Mouse (Mus musculus) liver, embryonic 14.5 days (tissue): ENCODE data around the gene Cacng8. TPM values are rescaled to one million over a fixed set of nuclear protein-coding genes. Genes with fewer than 3 reads are reported as not detected.

ENCODE experiments used
- ATAC-seq: fragments of 200-750 bp; cut with Nextera tagmentation; 2 replicates; pipeline ENCODE4 v1.8.0; 2017; ENCODE audit warnings: moderate number of reproducible peaks, mild to moderate bottlenecking, moderate library complexity; ENCODE audit not compliant: insufficient read depth
- DNase-seq, 3 experiments: peaks; one replicate each; pipeline ENCODE4 v3.0.0-alpha.2; 2012 to 2013; ENCODE audit warnings: low read depth in 3 of 3, low spot score in 3 of 3
- H3K27ac ChIP-seq: fragments of 300-500 bp; sonication (generic); 2 replicates; pipeline ENCODE4 v1.5.1; 2014; ENCODE audit warnings: moderate library complexity, mild to moderate bottlenecking, control low read depth, inconsistent platforms
- H3K27me3 ChIP-seq: fragments of 300-500 bp; sonication (generic); 2 replicates; pipeline ENCODE4 v1.6.1; 2014; ENCODE audit warnings: mild to moderate bottlenecking, low read length, moderate library complexity; ENCODE audit not compliant: control insufficient read depth, insufficient read depth
- H3K36me3 ChIP-seq: fragments of 300-500 bp; sonication (generic); replicated peaks from 2 replicates; pipeline ENCODE4 v1.6.1; 2014; ENCODE audit warnings: low read depth; ENCODE audit not compliant: control insufficient read depth, insufficient read depth
- H3K4me1 ChIP-seq, 2 experiments: fragments of 200-500 bp in 1 of 2; fragments of 300-500 bp in 1 of 2; sonication (generic) in 1 of 2; replicated peaks; 2 replicates each; pipeline ENCODE4 v1.6.1; 2012 to 2014; ENCODE audit warnings: antibody characterized with exemption in 1 of 2, inconsistent platforms in 1 of 2, low read length in 1 of 2; ENCODE audit not compliant: control insufficient read depth in 2 of 2, insufficient read depth in 2 of 2
- H3K4me2 ChIP-seq: fragments of 300-500 bp; sonication (generic); 2 replicates; pipeline ENCODE4 v1.6.1; 2014; ENCODE audit warnings: low read depth, mild to moderate bottlenecking, control low read depth, moderate library complexity
- H3K4me3 ChIP-seq, 2 experiments: fragments of 200-500 bp in 1 of 2; fragments of 300-500 bp in 1 of 2; sonication (generic) in 1 of 2; 2 replicates each; pipeline ENCODE4 v1.5.1; 2012 to 2014; ENCODE audit warnings: low read depth in 2 of 2, low read length in 2 of 2, mild to moderate bottlenecking in 2 of 2, control low read depth in 1 of 2, inconsistent platforms in 1 of 2, moderate library complexity in 1 of 2; ENCODE audit not compliant: insufficient read depth in 1 of 2
- H3K9ac ChIP-seq: fragments of 300-500 bp; sonication (generic); replicated peaks from 2 replicates; pipeline ENCODE4 v1.6.1; 2014; ENCODE audit warnings: mild to moderate bottlenecking, control low read depth, moderate library complexity
- H3K9me3 ChIP-seq: fragments of 300-500 bp; sonication (generic); 2 replicates; pipeline ENCODE4 v1.6.1; 2016; ENCODE audit warnings: low read length, mixed read lengths; ENCODE audit not compliant: control insufficient read depth
- CTCF ChIP-seq: IDR thresholded peaks from 2 replicates; pipeline ENCODE4 v1.5.1; 2016; ENCODE audit warnings: antibody characterized with exemption, low read depth, control low read depth
- EP300 ChIP-seq: IDR thresholded peaks from 2 replicates; pipeline ENCODE4 v1.6.1; 2016; ENCODE audit warnings: antibody characterized with exemption, low read depth
- WGBS: fragments of 180-500 bp; shearing (Covaris S2); extraction: QIAGEN DNeasy Blood & Tissue Kit; methylation state at CpG from one replicate; pipeline ENCODE4 v1.1.7; 2014; ENCODE audit not compliant: insufficient replicate concordance; 5-methylcytosine and 5-hydroxymethylcytosine counted together
- polyA plus RNA-seq, 2 experiments: library from polyadenylated mRNA; depleted of rRNA in 1 of 2; stranded (reverse) in 1 of 2; unstranded in 1 of 2; fragments of >200 nt; fragmentation: Nextera tagmentation in 1 of 2; extraction: Ambion mirVana in 1 of 2; gene quantifications; 2 replicates each; pipeline versions ENCODE4 v1.2.1 to v1.2.3; 2012 to 2014

Gene Cacng8
- polyA plus RNA-seq, 2 experiments = 0.04 TPM; not detected in 1

DNA sequence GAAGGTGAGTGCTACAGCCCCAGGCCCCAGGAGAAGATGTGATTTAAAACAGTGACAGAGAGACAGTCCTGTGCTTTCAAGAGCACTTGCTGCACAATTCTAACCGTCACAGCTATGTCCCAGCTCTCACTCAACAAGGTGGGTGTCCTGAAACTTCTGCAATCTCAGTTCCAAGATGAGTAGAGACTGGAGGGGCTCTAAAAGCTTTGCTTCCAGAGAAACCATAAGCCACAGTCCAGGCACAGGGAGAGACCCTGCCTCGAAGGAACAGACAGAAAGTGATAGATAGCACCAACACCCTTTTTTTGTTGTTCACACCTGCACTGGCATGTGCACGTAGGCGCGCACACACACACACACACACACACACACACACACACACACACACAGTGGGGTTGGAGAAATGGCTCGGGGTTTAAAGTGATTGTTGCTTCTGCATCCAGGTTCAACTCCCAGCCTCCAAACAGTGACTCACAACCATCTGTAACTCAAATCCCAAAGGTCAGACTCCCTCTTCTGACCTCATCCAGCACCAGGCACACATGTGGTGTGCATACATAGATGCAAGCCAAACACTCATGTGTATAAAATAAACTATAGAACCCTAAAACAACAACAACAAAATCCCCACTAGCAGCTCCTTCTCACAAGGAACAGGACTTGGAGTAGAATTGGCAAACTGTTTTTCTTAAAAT lies 4.3 kb upstream of the Cacng8 start:
- ATAC-seq = no peak
- WGBS = 48% methylated on average over 6 of the region's 6 CpGs
- H3K4me3 ChIP-seq = no peak overlapping the region
- no peak overlapping the region for H3K27ac ChIP-seq
- H3K27me3 ChIP-seq = no peaks in the 10 kb centered on the region
- H3K36me3 ChIP-seq = no peaks in the 10 kb centered on the region
- H3K9ac ChIP-seq = no peak overlapping the region
- no peaks in the 10 kb centered on the region for H3K4me1 ChIP-seq
- TF ChIP-seq EP300 (no peak), CTCF (no peak)
- DNase-seq = no peak
- no peak overlapping the region for H3K4me2 ChIP-seq
- no peaks in the 10 kb centered on the region for H3K9me3 ChIP-seq

DNA sequence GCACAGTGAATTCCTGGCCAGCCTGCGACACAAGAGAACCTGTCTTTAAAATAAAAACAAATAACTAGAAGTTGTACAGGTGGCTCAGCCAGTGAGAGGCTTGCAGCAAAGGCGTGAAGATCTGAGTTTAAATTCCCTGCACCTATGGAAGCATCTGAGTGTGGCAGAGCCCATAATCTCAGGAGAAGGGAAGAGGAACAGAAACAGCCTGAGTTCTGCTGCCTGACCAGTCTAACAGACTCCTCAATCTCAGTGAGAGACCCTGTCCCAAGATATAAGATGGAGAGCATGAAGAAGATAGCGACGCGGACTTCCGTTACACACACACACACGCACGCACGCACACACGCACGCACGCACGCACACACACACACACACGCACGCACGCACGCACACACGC lies 2.7 kb upstream of the Cacng8 start:
- WGBS = 76% methylated on average over 18 of the region's 18 CpGs
- Histone ChIP-seq H3K9me3 (no peaks in the 10 kb centered on the region), H3K4me1 (no peaks in the 10 kb centered on the region), H3K9ac (no peak overlapping the region), H3K27ac (no peak overlapping the region), H3K4me3 (no peak overlapping the region), H3K27me3 (no peaks in the 10 kb centered on the region), H3K4me2 (no peak overlapping the region), H3K36me3 (no peaks in the 10 kb centered on the region)
- DNase-seq = no peak
- no peak for TF ChIP-seq CTCF
- no peak for ATAC-seq

DNA sequence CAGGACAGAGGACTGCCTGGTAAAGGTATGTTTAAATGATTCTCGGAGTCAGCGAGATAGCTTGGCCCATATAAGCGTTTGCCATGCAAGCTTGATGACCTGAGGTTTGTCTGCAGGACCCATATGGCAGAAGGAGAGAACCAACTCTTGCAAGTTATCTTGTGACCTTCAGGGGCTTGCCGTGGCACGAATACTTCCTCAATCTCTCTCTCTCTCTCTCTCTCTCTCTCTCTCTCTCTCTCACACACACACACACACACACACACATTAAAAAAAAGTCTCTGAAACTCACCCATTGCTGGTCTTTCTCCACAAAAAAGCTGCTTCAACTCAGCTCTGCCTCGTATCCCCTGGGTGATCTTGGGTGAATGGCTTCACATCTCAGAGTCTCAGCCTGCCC lies 1.6 kb upstream of the Cacng8 start:
- Histone ChIP-seq H3K27me3 (no peaks in the 10 kb centered on the region), H3K9me3 (no peaks in the 10 kb centered on the region), H3K4me1 (no peaks in the 10 kb centered on the region), H3K4me3 (no peak overlapping the region), H3K27ac (no peak overlapping the region), H3K9ac (no peak overlapping the region), H3K36me3 (no peaks in the 10 kb centered on the region), H3K4me2 (no peak overlapping the region)
- WGBS = 13% methylated on average over 6 of the region's 6 CpGs
- TF ChIP-seq EP300 = no peak
- no peak for TF ChIP-seq CTCF
- ATAC-seq (no peak), DNase-seq (no peak)

DNA sequence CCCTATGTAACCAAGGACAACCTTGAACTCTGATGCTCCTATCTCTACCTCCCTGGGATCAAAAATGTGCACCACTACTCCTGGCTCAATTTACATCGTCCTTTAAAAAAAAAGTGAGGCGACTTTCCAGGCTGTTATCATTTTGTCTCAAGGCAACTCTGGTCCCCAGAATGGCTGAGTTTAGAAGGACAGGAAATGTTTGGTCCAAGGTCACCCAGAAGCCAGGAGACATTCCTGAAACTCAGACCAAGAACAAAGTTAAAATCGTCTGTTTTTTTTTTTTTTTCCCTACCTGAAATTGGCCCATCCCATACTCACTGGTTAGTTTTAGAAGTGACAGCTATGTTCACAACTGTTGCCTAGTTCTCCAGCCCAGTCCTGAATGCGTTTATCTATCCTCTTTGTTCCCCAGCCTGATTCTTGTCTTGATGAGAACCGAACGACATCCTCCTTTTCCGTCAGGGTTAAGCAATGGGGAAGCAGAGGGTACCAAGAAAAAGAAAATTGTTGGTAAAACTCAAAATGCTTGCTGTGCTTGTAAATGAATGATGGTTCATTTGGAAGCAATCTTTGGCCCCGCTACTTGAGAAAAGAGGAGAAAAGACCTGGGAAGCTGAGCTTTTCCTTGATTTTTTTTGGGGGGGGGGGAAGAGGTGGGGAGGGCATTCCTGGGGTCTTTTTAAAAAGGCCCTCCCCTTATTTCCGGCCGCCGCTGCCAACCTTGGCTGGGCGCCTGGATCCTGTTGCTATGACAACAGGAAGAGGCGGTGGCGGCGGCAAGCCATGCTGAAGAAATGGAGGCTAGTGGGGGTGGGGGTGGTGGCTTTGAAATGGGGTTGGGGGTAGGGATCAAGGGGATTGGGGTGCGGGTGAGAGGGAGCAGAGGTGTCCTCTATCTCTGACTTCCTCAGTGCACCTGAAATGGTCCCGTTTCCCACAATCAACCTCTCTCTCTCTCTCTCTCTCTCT lies 755 bp upstream of the Cacng8 start:
- no peak overlapping the region for H3K27ac ChIP-seq
- DNase-seq (no peak), ATAC-seq (no peak)
- no peak overlapping the region for H3K4me3 ChIP-seq
- no peaks in the 10 kb centered on the region for H3K4me1 ChIP-seq
- WGBS = under 1% methylated on average over 16 of the region's 17 CpGs
- no peaks in the 10 kb centered on the region for H3K9me3 ChIP-seq
- H3K36me3 ChIP-seq = no peaks in the 10 kb centered on the region
- H3K9ac ChIP-seq = no peak overlapping the region
- TF ChIP-seq CTCF = no peak
- no peaks in the 10 kb centered on the region for H3K27me3 ChIP-seq
- no peak overlapping the region for H3K4me2 ChIP-seq

GRCm38 (mm10) chr7:3391081-3391451 lies 583 bp downstream of the Cacng8 start:
- TF ChIP-seq EP300 (no peak), CTCF (no peak)
- Histone ChIP-seq H3K27me3 (no peaks in the 10 kb centered on the region), H3K9ac (no peak overlapping the region), H3K4me2 (no peak overlapping the region), H3K4me3 (no peak overlapping the region), H3K36me3 (no peaks in the 10 kb centered on the region), H3K4me1 (no peaks in the 10 kb centered on the region), H3K9me3 (no peaks in the 10 kb centered on the region), H3K27ac (no peak overlapping the region)
- ATAC-seq = no peak
- 7% methylated on average over 12 of the region's 12 CpGs for WGBS
- DNase-seq = no peak
